Mouse (Mus musculus) testis, postnatal 10 days (tissue): ENCODE results near the gene Dnaja4.

Source experiments
- DNase-seq: peaks from one replicate; pipeline ENCODE4 v3.0.0; 2021; ENCODE audit warnings: low spot score

Dnaja4 gene

GRCm38 (mm10) chr9:54751684-54752083 lies 53.0 kb downstream of the Dnaja4 start:
- DNase-seq, result no peak

GRCm38 (mm10) chr9:54752201-54752943 lies 53.7 kb downstream of the Dnaja4 start:
- no peak for DNase-seq

- DNase-seq, result no peak
These were observed 54.2 kb downstream of the Dnaja4 start for GRCm38 (mm10) chr9:54752944-54753295.

- no peak for DNase-seq
These were observed 60.9 kb downstream of the Dnaja4 start for GRCm38 (mm10) chr9:54759592-54759991.

- no peak for DNase-seq
These were observed 65.4 kb downstream of the Dnaja4 start for GRCm38 (mm10) chr9:54764091-54764490.

GRCm38 (mm10) chr9:54764561-54765217 lies 66.0 kb downstream of the Dnaja4 start, which contains the start of gene Crabp1:
Gene Crabp1 (plus strand): TSS chr9:54764748.
- peak; percentile 53 for DNase-seq

- DNase-seq, result no peak
These were observed 66.8 kb downstream of the Dnaja4 start for GRCm38 (mm10) chr9:54765336-54766085.
